Mouse (Mus musculus) MEL (cell line): Measurements from ENCODE around the gene Adprhl2. TPM values are rescaled to one million over a fixed set of nuclear protein-coding genes. Genes with fewer than 3 reads are reported as not detected.

Experiments used
- DNase-seq: peaks from one replicate; pipeline ENCODE4 v3.0.0; 2011; ENCODE audit warnings: low read depth, low spot score
- H3K27ac ChIP-seq: 2 replicates; pipeline ENCODE4 v1.5.1; 2012; ENCODE audit warnings: low read depth, mild to moderate bottlenecking, control low read depth, low read length, moderate library complexity; ENCODE audit not compliant: control insufficient read depth
- H3K27me3 ChIP-seq, 2 experiments: fragments of 150-350 bp in 1 of 2; sonication (generic) in 1 of 2; 2 replicates each; pipeline ENCODE4 v1.6.1; 2012; ENCODE audit warnings: low read length in 2 of 2, mild to moderate bottlenecking in 2 of 2, improper control_type of control experiment in 1 of 2, moderate library complexity in 1 of 2; ENCODE audit not compliant: insufficient read depth in 2 of 2, control insufficient read depth in 1 of 2
- H3K36me3 ChIP-seq, 2 experiments: 2 replicates each; pipeline ENCODE4 v1.6.1; 2012 to 2014; ENCODE audit warnings: low read length in 2 of 2, improper control_type of control experiment in 1 of 2, inconsistent platforms in 1 of 2, mild to moderate bottlenecking in 1 of 2; ENCODE audit not compliant: insufficient read depth in 2 of 2, control insufficient read depth in 1 of 2
- H3K4me1 ChIP-seq, 2 experiments: fragments of 150-350 bp in 1 of 2; sonication (generic) in 1 of 2; 2 replicates each; pipeline ENCODE4 v1.6.1; 2012; ENCODE audit warnings: low read length in 2 of 2, improper control_type of control experiment in 1 of 2, mild to moderate bottlenecking in 1 of 2; ENCODE audit not compliant: insufficient read depth in 2 of 2, control insufficient read depth in 1 of 2
- H3K4me3 ChIP-seq, 2 experiments: fragments of 150-350 bp in 1 of 2; sonication (generic) in 1 of 2; 2 replicates each; pipeline ENCODE4 v1.5.1; 2012; ENCODE audit warnings: low read depth in 2 of 2, low read length in 2 of 2, mild to moderate bottlenecking in 2 of 2, moderate library complexity in 2 of 2, control low read depth in 1 of 2, improper control_type of control experiment in 1 of 2; ENCODE audit not compliant: control insufficient read depth in 1 of 2, insufficient read depth in 1 of 2
- H3K79me2 ChIP-seq: 2 replicates; pipeline ENCODE4 v1.6.1; 2012; ENCODE audit warnings: mild to moderate bottlenecking, low read length, moderate library complexity; ENCODE audit not compliant: control insufficient read depth, poor library complexity, insufficient read depth
- H3K9ac ChIP-seq: 2 replicates; pipeline ENCODE4 v1.6.1; 2012; ENCODE audit warnings: low read depth, mild to moderate bottlenecking, control low read depth, low read length, moderate library complexity; ENCODE audit not compliant: control insufficient read depth, poor library complexity, severe bottlenecking
- H3K9me3 ChIP-seq: fragments of 150-350 bp; sonication (generic); replicated peaks from 2 replicates; pipeline ENCODE4 v1.6.1; 2012; ENCODE audit warnings: mild to moderate bottlenecking, low read length, improper control_type of control experiment, moderate library complexity; ENCODE audit not compliant: insufficient read depth
- BHLHE40 ChIP-seq: IDR thresholded peaks from 2 replicates; pipeline ENCODE4 v1.6.1; 2012; ENCODE audit warnings: low read depth, mild to moderate bottlenecking, inconsistent platforms, low read length, improper control_type of control experiment, borderline replicate concordance
- CHD1 ChIP-seq: IDR thresholded peaks from 2 replicates; pipeline ENCODE4 v1.6.1; 2012; ENCODE audit warnings: low read depth, mild to moderate bottlenecking, inconsistent platforms, low read length, improper control_type of control experiment
- CHD2 ChIP-seq: IDR thresholded peaks from 2 replicates; pipeline ENCODE4 v1.6.1; 2011; ENCODE audit warnings: low read length, improper control_type of control experiment
- CTCF ChIP-seq, 3 experiments: IDR thresholded peaks in 2 of 3; conservative IDR thresholded peaks in 1 of 3; 2 replicates each; pipeline ENCODE4 v1.5.1; 2011 to 2012; ENCODE audit warnings: low read length in 3 of 3, low read depth in 2 of 3, mild to moderate bottlenecking in 2 of 3, improper control_type of control experiment in 1 of 3, inconsistent platforms in 1 of 3, mixed read lengths in 1 of 3, moderate library complexity in 1 of 3; ENCODE audit not compliant: control insufficient read depth in 1 of 3, insufficient read depth in 1 of 3, poor library complexity in 1 of 3, severe bottlenecking in 1 of 3
- EP300 ChIP-seq, 2 experiments: IDR thresholded peaks; 2 replicates each; pipeline ENCODE4 v1.6.1; 2011; ENCODE audit warnings: improper control_type of control experiment in 2 of 2, low read length in 2 of 2, low read depth in 1 of 2, mild to moderate bottlenecking in 1 of 2
- ETS1 ChIP-seq: IDR thresholded peaks from 2 replicates; pipeline ENCODE4 v1.6.1; 2012; ENCODE audit warnings: low read depth, mild to moderate bottlenecking, inconsistent platforms, low read length, improper control_type of control experiment, moderate library complexity
- JUND ChIP-seq: IDR thresholded peaks from 2 replicates; pipeline ENCODE4 v1.6.1; 2011; ENCODE audit warnings: low read depth, mild to moderate bottlenecking, improper control_type of control experiment, low read length
- KAT2A ChIP-seq: conservative IDR thresholded peaks from 2 replicates; pipeline ENCODE4 v1.6.1; 2012; ENCODE audit warnings: low read depth, low read length, improper control_type of control experiment, inconsistent platforms
- MAX ChIP-seq: IDR thresholded peaks from 2 replicates; pipeline ENCODE4 v1.6.1; 2011; ENCODE audit warnings: low read length, improper control_type of control experiment
- MAZ ChIP-seq: IDR thresholded peaks from 2 replicates; pipeline ENCODE4 v1.6.1; 2012; ENCODE audit warnings: low read depth, mild to moderate bottlenecking, inconsistent platforms, low read length, improper control_type of control experiment
- MYB ChIP-seq: IDR thresholded peaks from 2 replicates; pipeline ENCODE4 v1.6.1; 2011; ENCODE audit warnings: mild to moderate bottlenecking, low read depth, low read length, improper control_type of control experiment
- MYC ChIP-seq: IDR thresholded peaks from 2 replicates; pipeline ENCODE4 v1.6.1; 2011; ENCODE audit warnings: low read depth, mild to moderate bottlenecking, low read length, improper control_type of control experiment, moderate library complexity
- NELFE ChIP-seq: IDR thresholded peaks from 2 replicates; pipeline ENCODE4 v1.6.1; 2011; ENCODE audit warnings: low read depth, low read length, improper control_type of control experiment
- POLR2A ChIP-seq, 2 experiments: IDR thresholded peaks; 2 replicates each; pipeline ENCODE4 v1.6.1; 2011 to 2012; ENCODE audit warnings: low read length in 2 of 2, mild to moderate bottlenecking in 2 of 2, control low read depth in 1 of 2, improper control_type of control experiment in 1 of 2, low read depth in 1 of 2, moderate library complexity in 1 of 2; ENCODE audit not compliant: control insufficient read depth in 1 of 2, insufficient read depth in 1 of 2, poor library complexity in 1 of 2
- POLR2AphosphoS5 ChIP-seq: IDR thresholded peaks from 2 replicates; pipeline ENCODE4 v1.6.1; 2012; ENCODE audit warnings: low read depth, borderline replicate concordance, mild to moderate bottlenecking, inconsistent platforms, low read length, moderate library complexity, mixed read lengths
- RAD21 ChIP-seq: IDR thresholded peaks from 2 replicates; pipeline ENCODE4 v1.6.1; 2011; ENCODE audit warnings: mild to moderate bottlenecking, low read depth, low read length, improper control_type of control experiment
- RCOR1 ChIP-seq: IDR thresholded peaks from 2 replicates; pipeline ENCODE4 v1.6.1; 2012; ENCODE audit warnings: low read depth, mild to moderate bottlenecking, inconsistent platforms, low read length, improper control_type of control experiment
- SIN3A ChIP-seq: IDR thresholded peaks from 2 replicates; pipeline ENCODE4 v1.6.1; 2012; ENCODE audit warnings: low read length, improper control_type of control experiment, inconsistent platforms
- SMC3 ChIP-seq: IDR thresholded peaks from 2 replicates; pipeline ENCODE4 v1.6.1; 2011; ENCODE audit warnings: low read depth, low read length, improper control_type of control experiment
- TCF12 ChIP-seq: IDR thresholded peaks from 2 replicates; pipeline ENCODE4 v1.6.1; 2014; ENCODE audit warnings: low read depth, mild to moderate bottlenecking, inconsistent platforms, low read length, improper control_type of control experiment, moderate library complexity
- USF2 ChIP-seq, 2 experiments: IDR thresholded peaks; 2 replicates each; pipeline ENCODE4 v1.6.1; 2011 to 2012; ENCODE audit warnings: improper control_type of control experiment in 2 of 2, low read length in 2 of 2, borderline replicate concordance in 1 of 2, inconsistent platforms in 1 of 2, low read depth in 1 of 2, mild to moderate bottlenecking in 1 of 2; ENCODE audit not compliant: insufficient read depth in 1 of 2
- ZC3H11A ChIP-seq: IDR thresholded peaks from 2 replicates; pipeline ENCODE4 v1.6.1; 2012; ENCODE audit warnings: low read depth, mild to moderate bottlenecking, inconsistent platforms, low read length, improper control_type of control experiment
- ZMIZ1 ChIP-seq: IDR thresholded peaks from 2 replicates; pipeline ENCODE4 v1.6.1; 2012; ENCODE audit warnings: low read depth, mild to moderate bottlenecking, inconsistent platforms, low read length, improper control_type of control experiment, moderate library complexity
- polyA plus RNA-seq, 2 experiments: library from polyadenylated mRNA; stranded (reverse) in 1 of 2; unstranded in 1 of 2; fragments of >175 nt in 1 of 2; fragments of >200 nt in 1 of 2; gene quantifications; 2 replicates each; pipeline versions ENCODE4 v1.2.1 to v1.2.4; 2012; ENCODE audit warnings: low replicate concordance in 2 of 2, low read depth in 1 of 2; ENCODE audit not compliant: insufficient read length in 2 of 2, insufficient read depth in 1 of 2, missing spikeins in 1 of 2
- total RNA-seq: library from RNA; depleted of rRNA; stranded (reverse); fragments of 300-350 nt; gene quantifications from 2 replicates; pipeline ENCODE4 v1.2.3, GENCODE M21; 2012

Adprhl2 gene
- total and polyA plus RNA-seq, 3 experiments = 53.7 to 62.0 TPM; not detected in 1

DNA sequence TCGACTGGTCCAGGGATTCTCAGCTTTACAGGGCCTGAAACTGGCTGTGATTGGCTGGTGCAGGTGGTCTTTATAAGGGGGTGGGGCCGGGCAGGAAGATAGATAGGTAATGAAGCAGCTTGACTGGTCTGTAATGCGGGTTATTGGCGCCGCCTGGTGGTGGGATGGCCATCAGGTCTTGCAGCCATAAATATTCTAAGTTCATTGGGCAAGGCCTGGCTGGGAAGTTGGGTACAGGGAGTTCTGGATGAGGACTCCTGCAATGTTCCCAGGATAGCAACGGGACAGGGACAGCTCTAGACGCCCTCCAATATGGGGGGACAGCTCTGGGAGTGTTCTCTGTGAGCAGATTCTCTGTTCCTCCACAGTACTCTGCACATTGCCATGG lies 11.6 kb downstream of the Adprhl2 start:
- peaks cover 0 to 3% of the 10 kb centered on the region in 2 experiments; a peak in 2 of 4 replicates for H3K36me3 ChIP-seq
- no peaks in the 10 kb centered on the region for H3K27me3 ChIP-seq
- H3K4me3 ChIP-seq = no peak overlapping the region
- peak; percentile 87 for DNase-seq
- no peak overlapping the region for H3K27ac ChIP-seq
- no peaks in the 10 kb centered on the region for H3K79me2 ChIP-seq
- TF ChIP-seq POLR2AphosphoS5 = no peak
- TF ChIP-seq MAZ = 0 out of 2 replicates have a peak, but pooled peaks have one; percentile 41
- TF ChIP-seq SIN3A = 0 out of 2 replicates have a peak, but pooled peaks have one; percentile 20
- TF ChIP-seq ZC3H11A = peak; percentile 82
- no peak for TF ChIP-seq ZMIZ1
- peak; percentile 89 for TF ChIP-seq RAD21
- TF ChIP-seq SMC3 = peak; percentile 91
- TF ChIP-seq CTCF (IDR thresholded peaks at IDR 0.05 in 2 of 3, conservative IDR thresholded peaks at IDR 0.05 in 1 of 3; ENCODE audit: control insufficient read depth in 1 of 3, insufficient read depth in 1 of 3, low read depth in 2 of 3, low read length in 3 of 3, poor library complexity in 1 of 3, severe bottlenecking in 1 of 3) = peak; percentile 87 to 94 (median 91)
- H3K9me3 ChIP-seq = no peaks in the 10 kb centered on the region
- H3K4me1 ChIP-seq = peaks cover 0 to 8% of the 10 kb centered on the region in 2 experiments; a peak in 1 of 4 replicates
- no peak overlapping the region for H3K9ac ChIP-seq

GRCm38 (mm10) chr4:126309211-126309921 lies 12.1 kb downstream of the Adprhl2 start:
- H3K27me3 ChIP-seq = no peaks in the 10 kb centered on the region

GRCm38 (mm10) chr4:126306827-126307226 lies 14.7 kb downstream of the Adprhl2 start:
- no peak overlapping the region for H3K27ac ChIP-seq
- no peak overlapping the region for H3K4me3 ChIP-seq
- TF ChIP-seq CHD1 (no peak), NELFE (no peak), KAT2A (no peak), RCOR1 (no peak), MYC (no peak), MAX (no peak), SMC3 (no peak), USF2 (IDR thresholded peaks at IDR 0.05; ENCODE audit: borderline replicate concordance in 1 of 2, insufficient read depth in 1 of 2, low read depth in 1 of 2, low read length in 2 of 2) (no peak), POLR2A (IDR thresholded peaks at IDR 0.05; ENCODE audit: control insufficient read depth in 1 of 2, insufficient read depth in 1 of 2, low read depth in 1 of 2, low read length in 2 of 2, poor library complexity in 1 of 2) (no peak), CTCF (IDR thresholded peaks at IDR 0.05 in 2 of 3, conservative IDR thresholded peaks at IDR 0.05 in 1 of 3; ENCODE audit: control insufficient read depth in 1 of 3, insufficient read depth in 1 of 3, low read depth in 2 of 3, low read length in 3 of 3, poor library complexity in 1 of 3, severe bottlenecking in 1 of 3) (no peak), MYB (no peak), ZMIZ1 (no peak), CHD2 (no peak), TCF12 (no peak), ETS1 (no peak), BHLHE40 (no peak), EP300 (IDR thresholded peaks at IDR 0.05; ENCODE audit: low read depth in 1 of 2, low read length in 2 of 2) (no peak), JUND (no peak)
- H3K36me3 ChIP-seq = no peaks in the 10 kb centered on the region
- H3K79me2 ChIP-seq = no peaks in the 10 kb centered on the region
- no peak for DNase-seq
- no peaks in the 10 kb centered on the region for H3K27me3 ChIP-seq
- H3K9ac ChIP-seq = no peak overlapping the region
- H3K4me1 ChIP-seq = no peaks in the 10 kb centered on the region
- H3K9me3 ChIP-seq = no peaks in the 10 kb centered on the region

More at GRCm38 (mm10) chr4:126309211-126309921, 12.1 kb downstream of the Adprhl2 start:
- Histone ChIP-seq H3K79me2 (no peaks in the 10 kb centered on the region), H3K9me3 (no peaks in the 10 kb centered on the region), H3K4me3 (no peak overlapping the region), H3K4me1 (peaks cover 0 to 2% of the 10 kb centered on the region in 2 experiments; a peak in 1 of 4 replicates), H3K9ac (no peak overlapping the region), H3K36me3 (peaks cover 0 to 1% of the 10 kb centered on the region in 2 experiments; a peak in 2 of 4 replicates), H3K27ac (no peak overlapping the region)
- 0 out of 6 replicates have a peak, but pooled peaks of 1 of the 3 experiments have one; percentile 5 for TF ChIP-seq CTCF (IDR thresholded peaks at IDR 0.05 in 2 of 3, conservative IDR thresholded peaks at IDR 0.05 in 1 of 3; ENCODE audit: control insufficient read depth in 1 of 3, insufficient read depth in 1 of 3, low read depth in 2 of 3, low read length in 3 of 3, poor library complexity in 1 of 3, severe bottlenecking in 1 of 3)
- no peak for TF ChIP-seq MAX
- no peak for DNase-seq
